Mouse (Mus musculus) limb, embryonic 15.5 days (tissue): Measurements from ENCODE around the gene Mrps18b. TPM values are rescaled to one million over a fixed set of nuclear protein-coding genes. Genes with fewer than 3 reads are reported as not detected.

Experiments used
- ATAC-seq: fragments of 200-750 bp; cut with Nextera tagmentation; 2 replicates; pipeline ENCODE4 v1.8.0; 2017; ENCODE audit warnings: low read depth, moderate TSS enrichment; ENCODE audit not compliant: insufficient number of reproducible peaks, low FRiP score, low TSS enrichment
- H3K27ac ChIP-seq: fragments of 300-500 bp; sonication (generic); 2 replicates; pipeline ENCODE4 v1.5.1; 2015; ENCODE audit warnings: moderate library complexity, mild to moderate bottlenecking, inconsistent platforms
- H3K27me3 ChIP-seq: fragments of 300-500 bp; sonication (generic); 2 replicates; pipeline ENCODE4 v1.6.1; 2015; ENCODE audit warnings: inconsistent platforms
- H3K36me3 ChIP-seq: fragments of 300-500 bp; sonication (generic); 2 replicates; pipeline ENCODE4 v1.6.1; 2015; ENCODE audit warnings: inconsistent platforms
- H3K4me1 ChIP-seq: fragments of 300-500 bp; sonication (generic); 2 replicates; pipeline ENCODE4 v1.6.1; 2015; ENCODE audit warnings: inconsistent platforms
- H3K4me2 ChIP-seq: fragments of 300-500 bp; sonication (generic); 2 replicates; pipeline ENCODE4 v1.6.1; 2015; ENCODE audit warnings: mild to moderate bottlenecking, inconsistent platforms
- H3K4me3 ChIP-seq: fragments of 300-500 bp; sonication (generic); 2 replicates; pipeline ENCODE4 v1.5.1; 2015; ENCODE audit warnings: mild to moderate bottlenecking, inconsistent platforms
- H3K9ac ChIP-seq: fragments of 300-500 bp; sonication (generic); 2 replicates; pipeline ENCODE4 v1.6.1; 2015; ENCODE audit warnings: inconsistent platforms
- H3K9me3 ChIP-seq: fragments of 300-500 bp; sonication (generic); 2 replicates; pipeline ENCODE4 v1.6.1; 2016; ENCODE audit warnings: inconsistent platforms
- WGBS: fragments of 180-500 bp; shearing (Covaris S2); methylation state at CpG from one replicate; pipeline ENCODE4 v1.1.7; 2015; 5-methylcytosine and 5-hydroxymethylcytosine counted together
- polyA plus RNA-seq: library from polyadenylated mRNA; unstranded; fragments of >200 nt; fragmentation: Nextera tagmentation; extraction: Ambion mirVana; gene quantifications from 2 replicates; pipeline ENCODE4 v1.2.1, GENCODE M21; 2015

The Mrps18b gene
- polyA plus RNA-seq, 1 experiment from 2014 or later, result 72.4 TPM

GRCm38 (mm10) chr17:35896781-35897643 is 19.2 kb downstream of the Mrps18b start, which contains the start of gene 2310061I04Rik:
2310061I04Rik (minus strand) TSS chr17:35897431.
- under 1% methylated on average over 86 of the region's 86 CpGs for WGBS
- peak within 1 kb of the TSS; percentile 79 for H3K9ac ChIP-seq
- no peaks in the 10 kb centered on the region for H3K9me3 ChIP-seq
- ATAC-seq, result peak; percentile 90
- peak within 1 kb of the TSS; percentile 84 for H3K4me3 ChIP-seq
- H3K27ac ChIP-seq, result peak within 1 kb of the TSS; percentile 86
- peaks cover 18% of the 10 kb centered on the region for H3K4me1 ChIP-seq
- peaks cover 56% of the 10 kb centered on the region for H3K36me3 ChIP-seq
- no peaks in the 10 kb centered on the region for H3K27me3 ChIP-seq
- H3K4me2 ChIP-seq, result peak within 1 kb of the TSS; percentile 98

DNA sequence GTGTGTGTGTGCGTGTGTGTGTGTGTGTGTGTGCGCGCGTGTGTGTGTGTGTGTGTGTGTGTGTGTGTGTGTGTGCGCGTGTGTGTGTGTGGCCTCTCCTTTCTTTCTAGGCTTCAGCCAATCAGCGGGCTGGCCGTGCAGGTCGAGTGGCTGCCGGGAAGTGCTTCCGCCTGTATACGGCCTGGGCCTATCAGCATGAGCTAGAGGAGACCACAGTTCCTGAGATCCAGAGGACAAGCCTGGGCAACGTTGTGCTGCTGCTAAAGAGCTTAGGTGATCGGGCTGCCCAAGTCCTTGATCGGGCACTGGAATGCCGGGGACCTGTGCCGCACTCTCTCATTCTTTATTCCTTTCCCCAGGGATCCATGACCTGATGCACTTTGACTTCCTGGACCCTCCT is 28.5 kb downstream of the Mrps18b start:
- Histone ChIP-seq H3K36me3 (peaks cover 93% of the 10 kb centered on the region), H3K9me3 (no peaks in the 10 kb centered on the region), H3K4me1 (no peaks in the 10 kb centered on the region), H3K9ac (no peak overlapping the region), H3K27ac (no peak overlapping the region), H3K4me2 (no peak overlapping the region), H3K4me3 (no peak overlapping the region), H3K27me3 (no peaks in the 10 kb centered on the region)
- WGBS, result 87% methylated on average over 14 of the region's 17 CpGs
- no peak for ATAC-seq

DNA sequence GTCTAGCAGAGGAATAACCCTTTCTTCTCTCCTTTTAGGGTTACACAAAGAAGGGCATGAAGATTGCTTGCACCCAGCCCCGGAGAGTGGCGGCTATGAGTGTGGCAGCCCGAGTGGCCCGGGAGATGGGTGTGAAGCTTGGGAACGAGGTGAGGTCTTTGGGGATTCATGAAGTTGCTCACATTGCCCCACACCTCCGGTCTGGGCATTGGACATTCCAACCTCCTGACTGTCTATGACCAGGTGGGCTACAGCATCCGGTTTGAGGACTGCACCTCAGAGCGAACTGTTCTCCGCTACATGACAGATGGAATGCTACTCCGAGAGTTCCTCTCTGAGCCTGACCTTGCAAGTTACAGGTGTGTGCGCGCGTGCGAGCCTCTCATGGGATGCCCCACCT is 32.4 kb downstream of the Mrps18b start:
- Histone ChIP-seq H3K9me3 (no peaks in the 10 kb centered on the region), H3K27ac (no peak overlapping the region), H3K4me1 (peaks cover 13% of the 10 kb centered on the region), H3K4me2 (no peak overlapping the region), H3K9ac (no peak overlapping the region), H3K27me3 (no peaks in the 10 kb centered on the region), H3K36me3 (peaks cover 71% of the 10 kb centered on the region), H3K4me3 (no peak overlapping the region)
- ATAC-seq, result no peak
- WGBS, result 93% methylated on average over 14 of the region's 14 CpGs

DNA sequence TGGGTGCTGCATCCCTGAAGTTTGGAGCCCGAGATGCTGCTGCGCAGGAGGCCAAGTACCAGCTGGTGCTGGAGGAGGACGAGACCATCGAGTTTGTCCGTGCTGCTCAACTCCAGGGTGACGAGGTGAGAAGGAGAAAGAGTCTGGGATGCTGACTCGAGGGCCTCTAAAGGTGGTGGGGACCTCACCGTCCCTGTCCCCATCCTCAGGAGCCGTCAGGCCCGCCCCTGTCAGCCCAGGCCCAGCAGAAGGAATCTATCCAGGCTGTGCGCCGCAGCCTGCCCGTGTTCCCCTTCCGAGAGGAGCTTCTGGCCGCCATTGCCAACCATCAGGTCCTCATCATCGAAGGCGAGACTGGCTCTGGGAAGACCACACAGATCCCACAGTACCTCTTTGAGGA is 33.3 kb downstream of the Mrps18b start:
- Histone ChIP-seq H3K4me2 (no peak overlapping the region), H3K27me3 (no peaks in the 10 kb centered on the region), H3K27ac (no peak overlapping the region), H3K9ac (no peak overlapping the region), H3K4me1 (peaks cover 13% of the 10 kb centered on the region), H3K4me3 (no peak overlapping the region), H3K9me3 (no peaks in the 10 kb centered on the region), H3K36me3 (peaks cover 63% of the 10 kb centered on the region)
- WGBS, result 87% methylated on average over 17 of the region's 17 CpGs
- no peak for ATAC-seq

DNA sequence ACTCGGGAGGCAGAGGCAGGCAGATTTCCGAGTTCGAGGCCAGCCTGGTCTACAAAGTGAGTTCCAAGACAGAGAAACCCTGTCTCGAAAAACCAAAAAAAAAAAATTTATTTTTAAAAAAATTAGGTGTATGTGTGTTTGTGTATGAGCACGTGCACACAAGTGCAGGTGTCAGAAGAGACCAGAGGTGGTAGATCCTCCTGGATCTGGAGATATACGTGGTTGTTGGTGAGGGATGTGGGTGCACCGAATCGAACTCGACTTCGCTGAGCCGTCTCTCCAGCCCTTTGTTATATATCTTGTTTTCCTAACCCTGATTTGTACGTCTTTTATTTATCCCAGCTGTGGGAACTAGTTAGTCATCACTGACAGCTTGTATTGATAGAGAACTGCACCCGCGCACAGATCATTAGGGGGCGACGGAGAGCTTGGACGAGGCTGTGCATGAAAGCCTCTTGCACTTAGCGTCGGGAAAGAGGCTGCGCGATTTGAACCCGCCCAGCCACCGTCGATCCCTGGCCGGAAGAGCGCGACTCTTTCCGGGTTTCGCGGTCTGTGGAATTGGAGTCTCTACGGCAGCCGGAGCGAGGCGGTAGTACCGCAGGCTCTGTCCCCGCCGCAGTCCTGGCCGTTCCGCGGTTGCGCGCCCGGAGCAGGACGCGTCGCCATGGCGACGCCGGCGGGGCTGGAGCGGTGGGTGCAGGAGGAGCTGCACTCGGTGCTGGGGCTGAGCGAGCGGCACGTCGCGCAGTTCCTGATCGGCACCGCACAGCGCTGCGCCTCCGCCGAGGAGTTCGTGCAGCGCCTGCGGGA is 36.7 kb downstream of the Mrps18b start, which contains the start of gene Dhx16:
TSS of gene Dhx16 (plus strand) at position 575 of the 813 bp plus-strand sequence.
- H3K9me3 ChIP-seq, result no peaks in the 10 kb centered on the region
- peak within 1 kb of the TSS; percentile 69 for H3K9ac ChIP-seq
- WGBS, result 5% methylated on average over 66 of the region's 66 CpGs
- H3K4me2 ChIP-seq, result peak within 1 kb of the TSS; percentile 51
- H3K4me1 ChIP-seq, result peaks cover 15% of the 10 kb centered on the region
- H3K27me3 ChIP-seq, result no peaks in the 10 kb centered on the region
- peak within 1 kb of the TSS; percentile 57 for H3K27ac ChIP-seq
- peak; percentile 84 for ATAC-seq
- H3K36me3 ChIP-seq, result peaks cover 47% of the 10 kb centered on the region
- peak within 1 kb of the TSS; percentile 64 for H3K4me3 ChIP-seq

- no peak for ATAC-seq
- Histone ChIP-seq H3K4me3 (no peak overlapping the region), H3K27me3 (no peaks in the 10 kb centered on the region), H3K27ac (no peak overlapping the region), H3K36me3 (peaks cover 26% of the 10 kb centered on the region), H3K9ac (no peak overlapping the region), H3K4me1 (peaks cover 24% of the 10 kb centered on the region), H3K9me3 (no peaks in the 10 kb centered on the region), H3K4me2 (no peak overlapping the region)
- 81% methylated on average over 6 of the region's 6 CpGs for WGBS
Observed at GRCm38 (mm10) chr17:35874721-35875120, 41.5 kb downstream of the Mrps18b start.

DNA sequence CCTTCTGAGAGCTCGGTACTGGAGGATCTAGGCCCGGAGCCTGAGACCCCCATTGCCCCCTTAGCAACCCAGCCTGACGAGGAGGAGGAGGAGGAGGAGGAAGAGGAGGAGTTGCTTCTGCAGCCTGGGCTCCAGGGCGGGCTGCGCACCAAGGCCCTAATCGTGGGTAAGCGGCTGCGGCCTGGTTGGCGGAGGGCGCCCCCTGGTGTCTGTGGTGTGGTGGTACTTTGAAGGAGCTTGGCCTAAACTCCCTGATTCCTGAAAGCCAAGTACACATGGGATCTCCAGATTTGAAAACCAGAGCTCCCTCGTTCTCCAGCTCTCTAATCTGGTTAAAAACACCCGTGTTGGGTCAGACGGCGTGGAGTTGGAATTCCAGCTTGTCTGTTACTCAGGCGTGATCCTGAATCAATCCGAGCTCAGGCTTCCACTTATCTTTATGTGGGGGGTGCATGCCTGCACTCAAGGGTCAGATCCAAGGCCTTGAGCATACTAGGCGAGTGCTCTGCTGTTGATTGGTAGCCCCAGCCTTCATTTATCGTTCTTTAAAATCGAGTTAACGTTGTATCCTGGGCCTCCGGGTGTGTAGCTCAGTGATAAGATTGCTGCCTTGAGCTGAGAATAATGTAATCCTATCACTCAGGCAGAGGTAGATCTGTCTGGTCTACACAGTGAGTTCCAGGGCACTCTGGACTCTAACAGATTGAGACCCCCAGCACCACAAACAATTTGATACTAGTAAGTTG is 42.2 kb downstream of the Mrps18b start:
- ATAC-seq, result no peak
- 31% methylated on average over 21 of the region's 21 CpGs for WGBS
- Histone ChIP-seq H3K4me2 (no peak overlapping the region), H3K27ac (peak overlapping the region; percentile 40; the same call in 1 of the 2 replicates), H3K9ac (no peak overlapping the region), H3K36me3 (peaks cover 26% of the 10 kb centered on the region), H3K9me3 (no peaks in the 10 kb centered on the region), H3K4me3 (no peak overlapping the region), H3K27me3 (no peaks in the 10 kb centered on the region), H3K4me1 (peaks cover 32% of the 10 kb centered on the region)

- no peaks in the 10 kb centered on the region for H3K9me3 ChIP-seq
- peaks cover 24% of the 10 kb centered on the region for H3K36me3 ChIP-seq
- H3K4me1 ChIP-seq, result peaks cover 55% of the 10 kb centered on the region
- WGBS, result 76% methylated on average over 8 of the region's 8 CpGs
- H3K27me3 ChIP-seq, result no peaks in the 10 kb centered on the region
- peak overlapping the region; percentile 92; the same call in 1 of the 2 replicates for H3K4me2 ChIP-seq
- H3K4me3 ChIP-seq, result peak overlapping the region; percentile 69
- ATAC-seq, result no peak
- no peak overlapping the region for H3K9ac ChIP-seq
- 0 out of 2 replicates have a peak overlapping the region, but pooled peaks have one; percentile 97 for H3K27ac ChIP-seq
Observed at GRCm38 (mm10) chr17:35870884-35871696, 45.1 kb downstream of the Mrps18b start.

DNA sequence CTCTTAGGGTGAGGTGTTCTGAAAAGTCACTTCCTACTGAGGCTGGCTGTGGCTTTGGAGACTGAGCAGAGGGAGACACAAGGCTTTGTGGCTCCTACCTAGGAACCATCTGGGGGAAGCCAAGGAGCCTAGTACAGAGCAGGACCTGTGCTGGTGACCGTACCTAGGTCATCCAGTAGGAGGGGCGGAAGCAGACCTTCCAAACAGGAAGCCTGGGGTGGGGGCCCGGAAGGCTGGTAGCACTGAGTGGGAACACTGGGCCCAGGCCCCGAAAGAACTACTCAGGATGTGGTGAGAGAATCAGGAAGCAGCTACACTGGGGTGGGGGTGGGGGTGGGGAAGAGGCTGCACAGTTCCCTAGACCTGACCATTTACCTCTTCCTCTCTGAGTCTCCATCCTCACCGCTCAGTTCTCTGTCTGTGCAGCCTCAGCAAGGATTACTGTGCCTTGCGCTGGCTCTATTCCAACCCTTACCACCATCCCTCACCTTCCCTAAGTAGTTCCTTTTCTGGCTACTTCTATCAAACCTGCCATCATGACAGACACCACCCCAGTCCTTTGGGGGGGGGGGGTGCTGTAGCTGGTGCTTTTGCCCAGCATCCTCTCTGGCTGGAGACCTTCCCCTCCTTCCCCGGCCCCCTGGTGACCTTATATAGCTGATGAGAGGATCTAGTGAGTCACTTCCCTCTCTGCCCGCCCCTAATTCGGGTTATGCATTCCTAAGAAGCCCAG is 45.9 kb downstream of the Mrps18b start:
- H3K36me3 ChIP-seq, result peaks cover 19% of the 10 kb centered on the region
- H3K9ac ChIP-seq, result peak overlapping the region; percentile 33; the same call in 1 of the 2 replicates
- H3K4me2 ChIP-seq, result peak overlapping the region; percentile 92
- peak overlapping the region; percentile 69 for H3K4me3 ChIP-seq
- peak overlapping the region; percentile 97 for H3K27ac ChIP-seq
- H3K27me3 ChIP-seq, result no peaks in the 10 kb centered on the region
- WGBS, result 49% methylated on average over 9 of the region's 9 CpGs
- no peaks in the 10 kb centered on the region for H3K9me3 ChIP-seq
- ATAC-seq, result no peak
- peaks cover 55% of the 10 kb centered on the region for H3K4me1 ChIP-seq

DNA sequence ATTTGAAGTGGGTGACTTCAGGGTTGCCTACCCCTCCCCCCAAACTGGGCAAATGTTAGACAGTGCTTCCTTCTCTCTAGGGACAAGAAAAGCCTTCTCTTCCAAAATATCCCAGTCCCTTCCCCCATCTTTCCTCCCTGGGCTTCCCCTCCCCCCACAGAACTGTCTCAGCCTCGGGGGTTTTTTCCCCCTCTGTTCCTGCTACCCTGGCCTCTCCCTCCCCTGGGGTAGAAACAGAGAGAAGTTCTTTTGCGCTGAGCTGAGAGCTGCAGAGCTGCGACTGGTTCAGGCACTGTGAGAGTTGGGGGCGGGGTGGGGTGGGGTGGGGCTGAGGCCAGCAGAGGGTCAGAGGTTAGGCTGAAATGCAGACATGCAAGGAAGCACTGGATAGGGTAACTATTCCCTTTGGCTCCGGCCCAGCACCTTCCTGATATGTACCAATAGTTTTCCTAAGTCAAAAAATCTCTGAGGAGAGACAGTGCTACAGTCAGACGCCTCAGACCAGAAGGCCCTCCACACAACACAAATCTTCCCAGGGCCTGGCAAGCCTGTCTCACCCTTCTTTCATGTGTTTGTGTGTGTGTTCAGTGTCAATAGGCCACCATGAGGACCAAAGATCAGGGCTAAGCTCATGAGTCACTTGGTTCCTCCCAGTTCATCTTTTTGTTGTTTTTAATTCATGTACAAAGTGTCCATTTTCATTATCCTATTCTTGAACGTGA is 46.7 kb downstream of the Mrps18b start:
- peaks cover 11% of the 10 kb centered on the region for H3K36me3 ChIP-seq
- H3K9ac ChIP-seq, result peak overlapping the region; percentile 33
- no peaks in the 10 kb centered on the region for H3K27me3 ChIP-seq
- peaks cover 61% of the 10 kb centered on the region for H3K4me1 ChIP-seq
- ATAC-seq, result no peak
- H3K4me2 ChIP-seq, result peak overlapping the region; percentile 92
- H3K9me3 ChIP-seq, result no peaks in the 10 kb centered on the region
- H3K27ac ChIP-seq, result peak overlapping the region; percentile 97
- WGBS, result 8% methylated on average over 7 of the region's 7 CpGs
- peak overlapping the region; percentile 69 for H3K4me3 ChIP-seq
